Mouse (Mus musculus) cortical plate, adult 2 months (tissue): ENCODE measurements around the gene Krt82.

ENCODE experiments used
- CTCF ChIP-seq: fragments of 200-500 bp; IDR thresholded peaks from 2 replicates; pipeline ENCODE4 v1.5.1; 2011; ENCODE audit warnings: mild to moderate bottlenecking, control low read depth, low read length; ENCODE audit not compliant: insufficient read depth; ENCODE audit errors: extremely low read depth
- POLR2A ChIP-seq: fragments of 200-500 bp; IDR thresholded peaks from 2 replicates; pipeline ENCODE4 v1.6.1; 2011; ENCODE audit warnings: mild to moderate bottlenecking, low read length, control low read depth; ENCODE audit not compliant: insufficient read depth; ENCODE audit errors: extremely low read depth

GRCm38 (mm10) chr15:101493713-101494112, 56.8 kb downstream of the Krt82 start:
- TF ChIP-seq CTCF: no peak
- TF ChIP-seq POLR2A: no peak
